Mouse (Mus musculus): ENCODE measurements around the gene Psenen. TPM values are rescaled to one million over a fixed set of nuclear protein-coding genes. Genes with fewer than 3 reads are reported as not detected.
A peak's percentile ranks its signal among the peaks of the same experiment; 100 is the strongest.

Psenen gene
- polyA plus RNA-seq, 1 experiment from 2014 or later: 190 TPM

DNA sequence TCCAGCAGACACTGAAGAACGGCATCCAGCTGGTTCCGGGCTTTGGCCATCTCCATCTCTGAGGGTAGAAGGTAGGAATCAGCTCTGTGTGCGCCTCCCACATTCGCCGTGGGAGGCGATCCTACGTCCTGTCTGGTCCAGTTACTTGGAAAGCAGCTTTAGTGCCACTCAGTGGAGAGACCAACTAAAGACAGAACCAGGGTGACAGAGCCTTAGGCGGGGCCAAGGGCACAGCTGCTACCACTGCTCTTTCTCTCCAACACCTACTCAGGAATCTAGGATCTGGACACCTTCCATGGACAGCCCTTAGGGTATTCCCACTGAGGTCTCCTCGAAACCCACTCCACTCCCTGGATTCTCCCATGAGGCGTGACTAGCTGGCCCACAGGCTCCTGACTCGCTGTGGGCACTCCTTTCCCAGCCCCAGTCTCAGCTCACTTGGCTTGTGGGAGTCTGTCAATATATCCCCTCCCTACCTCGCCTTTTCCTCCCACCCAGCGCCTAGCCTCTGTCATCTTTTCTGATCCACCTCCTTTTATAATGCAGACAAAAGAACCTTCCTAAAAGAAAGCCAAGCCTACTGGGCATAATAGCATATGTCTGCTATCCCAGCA is 5.4 kb downstream of the Psenen start:
- H3K36me3 ChIP-seq (ENCODE audit: insufficient read depth, low read length): peaks cover 21% of the 10 kb centered on the region; the same call in 1 of the 2 replicates
- no peaks in the 10 kb centered on the region for H3K9me3 ChIP-seq (replicated peaks; ENCODE audit: low read length)
- no peak for ATAC-seq (replicated peaks; ENCODE audit: low FRiP score, low read depth)
- H3K27me3 ChIP-seq (ENCODE audit: insufficient read depth, low read length): no peaks in the 10 kb centered on the region
- no peak for TF ChIP-seq CTCF (IDR thresholded peaks at IDR 0.05; ENCODE audit: low read depth)
- peak overlapping the region; percentile 90; the same call in 1 of the 2 replicates for H3K4me2 ChIP-seq (ENCODE audit: low read length)
- H3K9ac ChIP-seq (ENCODE audit: low read depth, low read length): 0 out of 2 replicates have a peak overlapping the region, but pooled peaks have one; percentile 63
- DNase-seq (ENCODE audit: low spot score): no peak
- 76% methylated on average over 13 of the region's 13 CpGs for WGBS
- no peak overlapping the region for H3K4me3 ChIP-seq (replicated peaks; ENCODE audit: low read depth, low read length)
- no peak overlapping the region for H3K27ac ChIP-seq
- H3K4me1 ChIP-seq (replicated peaks; ENCODE audit: insufficient read depth, low read length): peaks cover 16% of the 10 kb centered on the region

GRCm38 (mm10) chr7:30556894-30557536 is 6.4 kb downstream of the Psenen start:
- TF ChIP-seq CTCF (IDR thresholded peaks at IDR 0.05; ENCODE audit: low read depth): no peak
- DNase-seq (ENCODE audit: low spot score) (no peak), ATAC-seq (replicated peaks; ENCODE audit: low FRiP score, low read depth) (no peak)
- Histone ChIP-seq H3K36me3 (ENCODE audit: insufficient read depth, low read length) (peaks cover 21% of the 10 kb centered on the region; the same call in 1 of the 2 replicates), H3K27me3 (ENCODE audit: insufficient read depth, low read length) (no peaks in the 10 kb centered on the region), H3K27ac (no peak overlapping the region), H3K4me1 (replicated peaks; ENCODE audit: insufficient read depth, low read length) (peaks cover 17% of the 10 kb centered on the region), H3K9me3 (replicated peaks; ENCODE audit: low read length) (no peaks in the 10 kb centered on the region), H3K4me2 (ENCODE audit: low read length) (no peak overlapping the region), H3K4me3 (replicated peaks; ENCODE audit: low read depth, low read length) (no peak overlapping the region), H3K9ac (ENCODE audit: low read depth, low read length) (no peak overlapping the region)
- WGBS: 94% methylated on average over 18 of the region's 18 CpGs

DNA sequence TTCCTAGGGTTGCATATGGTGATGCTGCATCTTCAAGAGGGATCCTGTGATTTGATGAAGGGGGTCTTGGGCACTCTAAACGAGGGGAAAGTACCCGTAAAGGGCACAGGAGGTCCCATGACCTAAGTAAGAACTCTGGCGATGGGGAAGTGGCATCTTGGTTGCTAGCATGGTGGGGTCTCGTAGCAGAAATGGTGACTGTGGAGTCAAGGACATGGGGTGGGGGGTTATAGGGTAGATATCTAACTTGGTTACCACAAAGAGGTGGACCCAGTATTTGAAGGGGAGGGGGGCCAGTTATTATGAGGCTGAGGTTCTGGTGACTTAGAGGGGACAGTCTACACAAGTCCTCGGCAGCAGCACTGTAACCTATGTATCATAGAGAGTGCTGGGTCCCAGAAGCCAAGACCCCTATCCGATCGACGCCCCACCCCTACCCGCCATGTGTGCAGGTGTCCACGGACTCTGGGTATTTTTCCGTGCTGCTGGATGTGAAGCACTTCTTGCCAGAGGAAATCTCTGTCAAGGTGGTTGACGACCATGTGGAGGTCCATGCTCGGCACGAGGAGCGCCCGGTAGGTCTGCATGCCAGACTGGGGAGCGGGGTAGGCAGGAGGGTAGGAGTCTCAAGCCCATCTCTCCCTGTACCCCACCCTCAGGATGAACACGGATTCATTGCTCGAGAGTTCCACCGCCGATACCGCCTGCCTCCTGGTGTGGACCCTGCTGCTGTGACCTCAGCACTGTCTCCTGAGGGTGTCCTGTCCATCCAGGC is 9.4 kb downstream of the Psenen start:
- ATAC-seq (replicated peaks; ENCODE audit: low FRiP score, low read depth) (no peak), DNase-seq (ENCODE audit: low spot score) (no peak)
- H3K27me3 ChIP-seq (ENCODE audit: insufficient read depth, low read length): no peaks in the 10 kb centered on the region
- WGBS: 81% methylated on average over 22 of the region's 22 CpGs
- peak overlapping the region; percentile 72; the same call in 1 of the 2 replicates for H3K9ac ChIP-seq (ENCODE audit: low read depth, low read length)
- peaks cover 16% of the 10 kb centered on the region for H3K4me1 ChIP-seq (replicated peaks; ENCODE audit: insufficient read depth, low read length)
- peak overlapping the region; percentile 97 for H3K4me2 ChIP-seq (ENCODE audit: low read length)
- H3K9me3 ChIP-seq (replicated peaks; ENCODE audit: low read length): no peaks in the 10 kb centered on the region
- no peak for TF ChIP-seq CTCF (IDR thresholded peaks at IDR 0.05; ENCODE audit: low read depth)
- no peak overlapping the region for H3K27ac ChIP-seq
- H3K36me3 ChIP-seq (ENCODE audit: insufficient read depth, low read length): peaks cover 21% of the 10 kb centered on the region; the same call in 1 of the 2 replicates
- H3K4me3 ChIP-seq (replicated peaks; ENCODE audit: low read depth, low read length): peak overlapping the region; percentile 75

DNA sequence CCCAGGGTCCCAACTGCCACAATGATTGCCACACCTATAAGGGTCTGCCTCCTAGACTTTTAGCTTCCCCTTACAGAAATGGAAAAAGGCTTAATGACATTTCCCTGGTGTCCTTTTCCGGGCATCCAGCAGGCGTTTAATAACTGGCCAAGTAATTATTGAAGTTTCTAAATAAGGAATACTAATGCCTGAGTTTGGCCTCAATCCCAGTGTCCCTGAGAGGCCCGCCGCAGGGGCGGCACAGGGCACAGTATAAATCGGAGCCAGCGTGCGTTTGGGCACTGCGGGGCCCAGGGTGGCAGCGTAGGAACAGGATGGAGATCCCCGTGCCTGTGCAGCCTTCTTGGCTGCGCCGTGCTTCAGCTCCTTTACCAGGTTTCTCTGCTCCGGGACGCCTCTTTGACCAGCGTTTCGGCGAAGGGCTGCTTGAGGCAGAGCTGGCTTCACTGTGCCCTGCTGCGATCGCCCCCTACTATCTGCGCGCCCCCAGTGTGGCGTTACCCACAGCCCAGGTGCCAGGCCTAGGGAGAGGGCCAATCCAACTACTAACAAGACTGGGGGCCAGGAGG is 10.3 kb downstream of the Psenen start:
- WGBS: 1% methylated on average over 23 of the region's 23 CpGs
- H3K27me3 ChIP-seq (ENCODE audit: insufficient read depth, low read length): no peaks in the 10 kb centered on the region
- no peak for ATAC-seq (replicated peaks; ENCODE audit: low FRiP score, low read depth)

DNA sequence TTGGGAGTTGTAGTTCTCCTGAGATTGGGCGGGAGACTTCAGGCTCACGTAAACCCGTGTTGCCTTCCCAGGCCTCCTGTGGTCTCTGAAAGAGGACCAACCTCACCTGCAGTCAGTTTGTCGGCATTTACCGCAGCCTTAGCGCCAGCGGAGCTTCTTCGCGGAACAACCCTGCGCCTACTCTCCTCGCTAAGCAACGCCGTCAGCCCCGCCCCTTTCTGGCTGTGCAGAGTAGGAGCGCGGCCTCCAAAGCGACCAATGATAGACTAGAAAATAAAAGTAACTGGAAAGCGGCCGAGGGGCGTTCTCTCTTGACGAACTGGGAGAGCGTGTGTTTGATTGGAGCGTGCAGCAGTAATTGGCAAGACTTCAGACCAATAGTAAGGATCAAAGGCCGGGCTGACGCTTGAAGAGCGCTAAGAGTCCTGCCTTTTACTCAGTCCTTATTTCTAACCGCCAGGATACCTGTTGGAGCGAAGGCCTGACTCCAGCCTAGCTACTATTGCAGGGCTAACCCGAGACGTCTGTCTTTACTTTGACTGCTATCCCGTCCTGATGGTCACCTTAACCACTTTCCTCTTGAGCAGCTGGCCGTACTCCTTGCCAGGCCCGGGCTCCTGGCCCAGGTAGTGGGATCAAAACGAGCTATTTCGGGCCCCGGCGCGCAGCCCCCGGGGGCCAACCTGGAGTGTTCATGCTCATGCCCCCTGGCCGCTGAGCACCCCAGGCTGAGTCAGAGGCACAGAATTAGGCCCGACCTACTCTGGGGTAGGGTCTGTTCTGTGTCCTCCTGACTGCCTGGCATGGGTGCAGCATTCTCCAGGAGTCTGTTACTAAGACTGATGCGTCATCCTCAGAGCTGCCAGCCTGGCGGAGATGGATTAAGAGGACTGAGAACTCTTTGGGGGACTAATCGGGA is 11.1 kb downstream of the Psenen start, which contains the start of the genes Hspb6 and Proser3:
TSS of gene Hspb6 (plus strand) at position 77 of the 919 bp plus-strand sequence.
TSS of gene Proser3 (minus strand) at position 198 of the 919 bp plus-strand sequence.
- Histone ChIP-seq H3K4me3 (replicated peaks; ENCODE audit: low read depth, low read length) (peak within 1 kb of the TSS; percentile 75), H3K4me1 (replicated peaks; ENCODE audit: insufficient read depth, low read length) (peaks cover 8% of the 10 kb centered on the region), H3K27ac (peak within 1 kb of the TSS; percentile 96), H3K9me3 (replicated peaks; ENCODE audit: low read length) (no peaks in the 10 kb centered on the region), H3K36me3 (ENCODE audit: insufficient read depth, low read length) (peaks cover 21% of the 10 kb centered on the region; the same call in 1 of the 2 replicates), H3K27me3 (ENCODE audit: insufficient read depth, low read length) (no peaks in the 10 kb centered on the region), H3K4me2 (ENCODE audit: low read length) (peak within 1 kb of the TSS; percentile 97), H3K9ac (ENCODE audit: low read depth, low read length) (peak within 1 kb of the TSS; percentile 72)
- DNase-seq (ENCODE audit: low spot score): peak; percentile 100
- peak; percentile 93 for ATAC-seq (replicated peaks; ENCODE audit: low FRiP score, low read depth)
- no peak for TF ChIP-seq CTCF (IDR thresholded peaks at IDR 0.05; ENCODE audit: low read depth)
- WGBS: under 1% methylated on average over 44 of the region's 44 CpGs

More for the DNA sequence above, 10.3 kb downstream of the Psenen start:
- Histone ChIP-seq H3K4me3 (replicated peaks; ENCODE audit: low read depth, low read length) (peak overlapping the region; percentile 75), H3K27ac (peak overlapping the region; percentile 96), H3K9ac (ENCODE audit: low read depth, low read length) (peak overlapping the region; percentile 72), H3K4me2 (ENCODE audit: low read length) (peak overlapping the region; percentile 97), H3K36me3 (ENCODE audit: insufficient read depth, low read length) (peaks cover 21% of the 10 kb centered on the region; the same call in 1 of the 2 replicates), H3K4me1 (replicated peaks; ENCODE audit: insufficient read depth, low read length) (peaks cover 8% of the 10 kb centered on the region), H3K9me3 (replicated peaks; ENCODE audit: low read length) (no peaks in the 10 kb centered on the region)
- TF ChIP-seq CTCF (IDR thresholded peaks at IDR 0.05; ENCODE audit: low read depth): no peak
- DNase-seq (ENCODE audit: low spot score): peak; percentile 41

Measured in kidney, postnatal 0 days (tissue).